Mouse (Mus musculus): ENCODE results near the gene Gm38100. TPM values are rescaled to one million over a fixed set of nuclear protein-coding genes. Genes with fewer than 3 reads are reported as not detected.

Gm38100 gene
- total RNA-seq (2021), result not detected

DNA sequence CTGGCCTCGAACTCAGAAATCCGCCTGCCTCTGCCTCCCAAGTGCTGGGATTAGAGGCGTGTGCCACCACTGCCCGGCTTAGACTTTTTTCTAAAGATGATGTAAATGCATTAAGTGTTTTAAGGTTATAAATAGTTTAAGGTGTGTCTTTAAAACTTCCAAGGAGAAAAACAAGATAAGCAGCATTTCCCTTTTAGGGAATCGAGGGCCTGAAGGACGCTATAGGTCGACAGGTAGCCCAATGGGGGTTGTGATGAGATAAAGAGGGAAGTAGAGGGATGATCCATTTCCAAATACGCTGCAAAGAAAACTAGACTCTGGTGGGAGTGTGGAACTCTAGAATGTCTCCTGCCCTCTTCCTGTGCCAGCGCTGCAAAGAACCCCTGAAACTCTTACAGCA lies at the start of gene Gm38100:
Gene Gm38100 (plus strand): TSS at position 301 of the 400 bp plus-strand sequence.
- intact Hi-C loops (cut with DNase I), result loop anchor here (5.0 to 10.0 kb wide), 3 partner anchors 248 to 885 kb away; partner anchors contain the start of gene Fh1
- no peak for DNase-seq (ENCODE audit: extremely low spot score in 1 of 2, low spot score in 2 of 2)

DNA sequence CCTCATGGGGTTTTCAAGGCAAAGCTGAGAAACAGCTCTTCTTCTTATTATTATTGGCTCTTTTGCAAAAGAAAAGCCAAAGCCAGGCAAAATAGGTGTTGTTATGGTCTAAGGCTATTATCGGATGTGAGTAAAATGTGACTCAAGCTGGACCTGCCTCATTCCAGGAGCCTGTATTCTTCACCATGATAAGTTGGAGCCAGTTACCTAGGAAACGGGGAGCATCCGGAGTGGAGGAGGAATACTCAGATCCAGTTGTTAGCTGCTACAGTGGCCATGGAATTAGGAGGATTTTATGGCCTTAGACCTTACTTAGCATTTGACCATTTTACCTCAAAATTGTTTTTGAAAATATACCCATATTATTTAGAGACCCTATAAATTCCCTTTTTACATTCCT lies 49.4 kb upstream of the Gm38100 start:
- DNase-seq (ENCODE audit: extremely low spot score in 1 of 2, low spot score in 2 of 2), result peak in 1 of 2 experiments; percentile 10

DNA sequence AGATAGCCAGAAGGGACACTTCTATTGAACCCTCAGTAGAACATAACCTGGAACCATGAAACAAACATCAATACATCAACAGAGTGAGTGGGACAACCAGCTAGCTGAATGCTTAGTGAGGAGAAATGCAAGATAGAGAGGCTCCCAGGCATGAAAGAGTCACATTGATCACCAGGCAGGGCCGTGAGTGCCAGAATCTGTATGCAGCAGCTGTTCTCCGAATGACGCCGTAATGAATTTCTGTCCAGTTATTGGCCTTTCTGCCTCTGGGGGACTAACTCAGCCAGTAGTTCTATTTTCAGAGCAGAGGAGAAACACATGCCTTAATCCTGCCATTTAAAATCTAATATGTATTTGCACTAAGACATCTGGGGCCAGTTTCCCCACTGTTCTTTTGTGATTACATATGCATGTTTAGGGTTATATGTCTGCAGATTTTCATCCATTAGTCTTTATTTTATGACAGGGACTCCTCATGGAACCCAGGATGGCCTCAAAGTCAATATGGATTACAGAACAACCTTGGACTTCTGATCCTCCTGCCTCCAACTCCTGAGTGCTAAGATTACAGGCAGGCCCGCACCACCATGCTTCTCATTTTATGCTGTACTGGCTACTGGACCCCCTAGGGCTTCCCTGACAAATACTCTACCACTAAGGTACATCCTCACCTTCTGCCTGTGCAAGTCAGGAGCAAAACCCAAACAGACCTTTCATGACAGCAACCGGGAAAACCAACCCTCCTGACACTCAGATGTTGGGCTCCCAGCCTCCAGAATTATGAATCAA lies 47.9 kb upstream of the Gm38100 start:
- intact Hi-C loops (cut with DNase I), result no loop called here
- DNase-seq (ENCODE audit: extremely low spot score in 1 of 2, low spot score in 2 of 2), result no peak

More for the DNA sequence above, 49.4 kb upstream of the Gm38100 start:
- intact Hi-C loops (cut with DNase I), result no loop called here

DNA sequence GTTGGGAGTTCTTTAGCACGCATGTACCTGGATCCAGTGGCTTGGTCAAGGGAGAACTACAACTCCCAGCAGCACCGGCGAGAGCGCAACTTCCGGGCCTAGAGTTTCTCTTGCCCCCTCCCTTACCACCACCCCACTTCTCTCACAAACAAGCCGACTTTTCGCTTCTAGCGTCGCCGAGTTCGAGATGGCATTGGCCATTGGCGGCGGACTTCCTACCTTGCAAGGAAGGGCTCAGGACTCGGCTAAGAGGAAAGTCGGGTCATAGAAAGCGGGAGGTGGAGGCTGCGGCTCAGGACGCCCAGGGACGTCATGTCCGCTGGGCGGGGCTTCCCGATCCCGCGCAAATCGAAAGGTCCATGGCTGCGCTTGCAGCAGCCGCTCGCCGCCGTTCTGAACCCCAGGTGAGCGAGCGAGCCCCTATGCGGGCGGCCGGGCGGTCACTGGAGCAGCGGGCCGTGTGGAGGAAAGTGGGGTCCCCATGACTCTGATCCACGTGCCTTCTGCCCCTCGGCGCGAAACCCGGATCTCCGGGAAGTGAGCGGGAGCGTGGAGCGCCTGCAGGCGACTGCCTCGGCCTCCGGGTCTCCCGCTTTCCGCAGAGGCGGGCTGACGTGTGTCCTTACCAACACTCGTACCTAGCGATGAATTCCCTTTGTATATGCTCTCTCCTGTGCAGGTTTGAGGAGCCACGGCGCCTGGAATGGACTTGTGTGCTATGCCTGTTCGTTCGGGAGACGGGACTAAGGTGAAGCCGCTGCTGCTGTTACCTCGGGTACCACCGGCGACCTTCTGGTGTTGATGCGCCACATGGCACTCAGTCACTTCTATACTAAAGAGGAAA lies 39.5 kb upstream of the Gm38100 start, which contains the start of gene Exo1:
Gene Exo1 (plus strand): TSS at position 129 of the 844 bp plus-strand sequence.
- peak; percentile 83 to 89 for DNase-seq (ENCODE audit: extremely low spot score in 1 of 2, low spot score in 2 of 2)
- intact Hi-C loops (cut with DNase I), result no loop called here

DNA sequence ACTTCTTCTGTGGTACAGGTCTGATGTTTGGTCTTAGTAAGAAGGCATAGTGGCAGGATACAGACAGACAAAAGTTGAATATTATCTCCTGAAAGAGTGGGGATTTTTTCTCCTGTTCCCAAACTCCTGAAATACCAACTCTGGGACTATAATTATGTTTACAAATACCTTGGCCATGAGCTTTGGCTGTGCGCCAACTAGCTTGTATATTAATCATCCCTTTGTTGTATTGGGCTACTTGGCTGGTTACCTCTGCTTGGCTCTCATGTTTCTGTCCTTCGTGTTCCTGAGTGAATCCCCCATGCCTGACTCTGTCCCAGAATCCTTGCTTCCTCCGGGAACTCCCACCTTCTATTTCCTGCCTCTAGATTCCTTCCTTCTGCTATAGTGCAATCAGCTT lies 36.7 kb upstream of the Gm38100 start:
- intact Hi-C loops (cut with DNase I), result no loop called here
- no peak for DNase-seq (ENCODE audit: extremely low spot score in 1 of 2, low spot score in 2 of 2)

DNA sequence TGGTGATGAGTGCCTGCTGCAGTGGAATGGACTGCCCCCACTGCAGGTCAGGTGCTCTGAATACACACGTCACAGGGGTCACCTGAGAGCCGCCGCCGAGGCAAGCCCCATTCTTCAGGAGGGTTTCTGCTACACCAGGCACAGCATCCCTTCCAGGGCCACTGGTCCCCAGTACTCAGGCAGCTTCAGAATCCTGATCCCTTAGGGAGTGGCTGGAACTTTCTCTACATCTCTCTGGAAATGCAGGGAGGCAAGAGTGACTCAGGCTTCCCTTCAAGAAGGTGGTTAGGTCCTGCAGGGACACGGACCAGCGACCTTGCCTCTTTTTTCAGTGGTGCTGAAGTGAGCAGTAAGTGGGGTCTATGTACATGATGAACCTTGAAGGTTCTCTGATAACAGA lies 26.9 kb upstream of the Gm38100 start:
- DNase-seq (ENCODE audit: extremely low spot score in 1 of 2, low spot score in 2 of 2), result no peak
- intact Hi-C loops (cut with DNase I), result no loop called here

DNA sequence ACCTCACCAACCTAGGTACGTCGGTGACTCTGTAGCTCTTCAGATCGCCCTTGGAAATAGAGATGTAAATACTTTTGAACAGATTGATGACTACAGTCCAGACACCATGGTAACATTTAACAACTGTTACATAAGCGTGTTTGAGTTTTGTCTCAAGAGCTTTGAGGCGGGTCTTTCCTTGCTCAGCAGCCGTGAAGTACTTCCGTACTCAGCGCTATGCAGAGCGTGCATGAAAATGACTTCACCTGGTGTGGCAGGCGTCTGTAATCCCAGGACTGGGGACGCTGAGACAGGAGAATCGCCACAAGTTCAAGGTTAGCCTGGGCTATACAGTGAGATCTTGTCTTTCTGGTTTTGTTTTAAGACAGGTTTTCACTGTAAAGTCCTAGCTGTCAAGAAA lies 26.4 kb upstream of the Gm38100 start:
- intact Hi-C loops (cut with DNase I), result no loop called here
- no peak for DNase-seq (ENCODE audit: extremely low spot score in 1 of 2, low spot score in 2 of 2)

DNA sequence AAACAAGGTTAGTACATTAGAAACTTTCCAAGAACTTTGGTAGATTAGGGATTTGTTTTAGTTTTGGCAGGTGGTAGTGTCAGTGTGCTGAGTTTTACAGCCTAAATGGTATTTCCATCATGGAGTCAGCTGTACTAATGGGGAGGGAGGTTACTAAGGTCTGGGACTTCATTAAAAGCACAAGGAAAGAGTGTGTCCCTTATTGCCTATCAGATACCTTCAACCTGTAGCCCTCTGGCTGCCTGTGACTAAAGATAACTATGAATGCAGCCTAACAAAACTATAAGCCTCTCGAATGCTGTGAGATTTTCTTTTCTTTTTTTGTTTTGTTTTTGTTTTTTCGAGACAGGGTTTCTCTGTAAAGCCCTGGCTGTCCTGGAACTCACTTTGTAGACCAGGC lies 8.9 kb upstream of the Gm38100 start:
- intact Hi-C loops (cut with DNase I), result no loop called here

DNA sequence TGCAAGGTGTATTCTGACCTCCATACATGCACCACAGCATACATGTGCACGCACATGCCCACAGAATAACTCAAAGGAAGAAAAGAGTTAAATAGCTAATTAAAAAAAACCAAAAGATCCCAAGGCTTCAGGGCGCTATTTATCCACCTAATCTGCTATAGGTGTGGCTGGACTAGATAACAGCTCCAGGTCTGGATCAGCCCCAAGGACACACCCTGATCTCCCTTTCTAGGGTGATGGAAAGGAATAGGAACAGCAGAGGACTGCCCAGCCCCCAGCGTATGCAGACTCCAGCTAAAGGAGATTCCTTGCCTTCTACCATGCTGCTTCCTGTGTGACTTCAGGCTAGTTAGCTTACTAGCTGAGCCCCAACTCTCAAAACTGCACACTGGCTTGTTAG lies 8.1 kb upstream of the Gm38100 start:
- intact Hi-C loops (cut with DNase I), result no loop called here
- DNase-seq (ENCODE audit: extremely low spot score in 1 of 2, low spot score in 2 of 2), result no peak

More for the DNA sequence above, 8.9 kb upstream of the Gm38100 start:
- no peak for DNase-seq (ENCODE audit: extremely low spot score in 1 of 2, low spot score in 2 of 2)

DNA sequence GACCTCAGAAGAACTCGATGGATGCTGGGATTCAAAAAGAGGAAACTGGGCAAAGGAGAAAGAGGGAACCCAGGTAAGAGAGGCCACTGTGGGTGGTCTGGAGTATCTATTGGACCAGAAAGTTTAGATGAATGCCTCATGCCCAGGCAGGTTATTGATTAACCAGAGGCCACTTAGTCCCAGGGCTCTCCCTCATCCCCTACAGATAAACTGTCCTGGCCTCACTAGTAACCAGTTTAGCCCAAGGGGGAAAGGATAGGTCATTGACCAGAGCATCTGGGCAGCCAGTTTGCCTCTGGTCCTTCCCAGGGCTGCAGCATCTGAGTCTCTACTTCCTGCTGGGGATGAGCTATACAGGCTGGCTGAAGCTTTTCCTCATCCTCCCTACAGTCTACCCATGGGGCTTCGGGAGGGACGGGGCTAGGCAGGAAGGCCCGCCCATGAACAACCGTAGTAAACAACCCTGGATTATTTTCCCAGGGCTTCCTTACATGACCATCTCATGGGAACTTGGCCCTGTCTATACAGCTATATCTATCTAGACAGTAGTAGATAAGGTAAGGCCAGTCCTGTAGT lies 6.3 kb upstream of the Gm38100 start:
- intact Hi-C loops (cut with DNase I), result no loop called here
- DNase-seq (ENCODE audit: extremely low spot score in 1 of 2, low spot score in 2 of 2), result no peak

DNA sequence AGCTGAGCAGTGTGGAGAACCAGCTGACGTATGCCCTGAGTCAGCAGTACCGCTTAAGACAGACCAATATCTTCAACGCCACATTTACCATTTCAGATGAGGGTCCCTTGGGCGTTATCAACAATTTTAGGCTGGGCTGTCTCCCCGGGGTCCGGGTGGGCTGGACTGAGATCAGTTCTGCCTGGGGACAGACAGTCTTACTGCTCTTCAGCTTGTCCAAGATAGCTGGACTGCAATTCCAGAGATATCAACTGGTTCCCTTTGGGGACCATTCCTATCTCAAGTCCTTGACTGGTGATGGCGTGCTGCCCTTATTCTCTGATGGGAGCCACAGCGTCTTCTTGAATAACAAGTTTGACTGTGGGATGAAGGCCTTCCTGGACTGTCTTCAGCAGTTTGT lies 962 bp downstream of the Gm38100 start:
- no peak for DNase-seq (ENCODE audit: extremely low spot score in 1 of 2, low spot score in 2 of 2)
- intact Hi-C loops (cut with DNase I), result loop anchor here (5.0 to 10.0 kb wide), 3 partner anchors 249 to 886 kb away; partner anchors contain the start of gene Fh1

DNA sequence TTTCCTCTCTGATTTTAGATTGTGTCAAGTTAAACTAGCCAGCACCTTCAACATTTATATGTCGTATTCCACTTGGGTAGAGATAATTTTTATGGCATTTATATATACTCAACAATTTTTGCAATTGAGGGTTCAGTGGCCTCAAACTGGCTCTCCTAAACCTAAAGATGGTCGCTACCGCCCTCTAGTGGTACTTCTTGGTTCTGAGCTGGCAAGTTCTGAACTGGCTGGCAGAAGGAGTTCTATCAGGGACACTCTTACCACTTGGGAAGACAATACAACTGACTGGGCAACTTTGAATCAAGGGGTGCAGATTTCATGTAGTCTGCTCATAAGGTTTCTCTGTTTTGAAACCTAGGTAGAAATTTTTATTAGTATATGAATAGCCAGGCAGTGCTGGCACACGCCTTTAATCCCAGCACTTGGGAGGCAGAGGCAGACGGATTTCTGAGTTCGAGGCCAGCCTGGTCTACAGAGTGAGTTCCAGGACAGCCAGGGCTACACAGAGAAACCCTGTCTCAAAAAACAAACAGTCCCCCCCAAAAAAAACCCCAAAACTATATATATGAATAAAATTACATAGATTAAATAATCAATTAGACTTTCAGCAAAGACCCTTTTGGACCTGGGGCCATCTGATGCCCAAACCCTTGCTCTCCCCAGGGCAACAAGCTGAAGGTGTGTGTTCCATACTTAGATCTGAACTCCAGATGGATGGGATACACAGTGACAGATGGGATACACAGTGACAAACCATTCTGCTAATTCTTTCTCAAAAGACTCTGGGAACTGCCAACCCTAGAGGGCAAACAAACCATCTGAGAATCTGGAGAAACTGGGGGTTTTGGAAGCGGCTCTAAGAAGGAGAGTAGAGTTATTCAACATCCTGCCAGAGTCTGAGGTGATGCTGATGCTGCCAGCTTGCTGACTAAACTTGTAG lies 4.0 kb downstream of the Gm38100 start:
- intact Hi-C loops (cut with DNase I), result loop anchor here (5.0 to 10.0 kb wide), 3 partner anchors 252 to 889 kb away; partner anchors contain the start of gene Fh1
- peak; percentile 71 to 75 for DNase-seq (ENCODE audit: extremely low spot score in 1 of 2, low spot score in 2 of 2)

DNA sequence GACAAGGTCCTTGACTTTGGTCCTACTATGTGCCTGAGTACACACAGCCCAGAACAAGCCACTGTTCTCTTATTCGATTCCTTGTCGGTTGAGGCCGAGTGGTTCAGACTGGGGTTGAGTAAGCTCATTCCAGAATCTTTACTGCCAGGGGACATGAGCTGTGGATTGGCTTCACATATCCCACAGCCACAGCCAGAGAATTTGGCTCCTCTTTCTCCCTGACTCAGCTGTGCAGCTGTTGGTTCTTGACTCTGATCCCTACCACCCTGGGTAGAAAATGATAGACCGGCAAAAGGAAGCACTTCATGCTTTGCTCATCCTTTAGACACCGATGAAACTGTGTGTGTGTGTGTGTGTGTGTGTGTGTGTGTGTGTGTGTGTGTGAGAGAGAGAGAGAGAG lies 11.3 kb downstream of the Gm38100 start:
- intact Hi-C loops (cut with DNase I), result loop anchor here (10.0 kb wide), 1 partner anchor 933 kb away; no protein-coding TSS in a partner anchor
- no peak for DNase-seq (ENCODE audit: extremely low spot score in 1 of 2, low spot score in 2 of 2)

DNA sequence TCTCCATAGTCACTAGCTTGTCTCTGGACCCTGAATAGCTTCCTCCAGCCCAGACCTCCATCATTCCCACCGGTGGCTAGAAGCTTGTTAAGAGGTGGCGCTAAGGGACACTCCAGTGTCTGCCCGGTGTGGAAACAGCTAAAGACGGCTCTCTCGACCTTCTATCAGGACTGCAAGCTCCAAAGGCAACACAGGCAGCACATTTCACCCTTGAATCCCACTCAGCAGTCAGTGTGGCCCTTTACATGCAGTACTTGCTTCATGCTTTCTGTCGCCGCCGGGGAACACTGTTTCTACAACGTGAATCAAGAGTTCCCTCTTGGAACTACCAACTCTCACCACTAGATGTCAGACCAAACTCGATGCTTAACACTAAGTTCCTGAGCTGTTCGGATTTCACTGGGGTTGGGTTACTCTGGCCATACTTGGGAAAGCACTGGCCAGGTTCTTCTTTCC lies 16.2 kb downstream of the Gm38100 start:
- intact Hi-C loops (cut with DNase I), result loop anchor here (2.0 to 10.0 kb wide), 3 partner anchors 286 to 928 kb away; no protein-coding TSS in a partner anchor
- peak; percentile 67 to 83 for DNase-seq (ENCODE audit: extremely low spot score in 1 of 2, low spot score in 2 of 2)

DNA sequence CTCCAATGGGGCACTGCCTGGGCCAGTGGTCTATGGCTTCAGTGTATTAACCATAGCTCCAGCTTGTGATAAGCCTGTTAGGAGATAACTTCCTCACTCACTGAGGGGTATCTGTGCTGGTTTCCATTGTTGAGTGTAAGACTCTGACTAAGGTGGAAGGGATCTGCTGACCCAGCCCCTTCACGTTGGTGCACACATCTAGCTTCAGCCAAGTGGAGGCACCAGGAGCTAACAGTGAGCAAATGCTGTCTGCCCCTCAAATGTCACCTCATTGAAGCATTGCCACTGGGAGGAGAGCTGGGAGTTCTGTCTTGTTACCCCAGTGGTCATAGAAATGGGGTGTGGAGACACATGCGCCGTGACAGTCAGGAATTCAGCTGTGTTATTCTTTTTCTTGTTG lies 18.6 kb downstream of the Gm38100 start:
- no peak for DNase-seq (ENCODE audit: extremely low spot score in 1 of 2, low spot score in 2 of 2)
- intact Hi-C loops (cut with DNase I), result loop anchor here (5.0 to 10.0 kb wide), 2 partner anchors 284 to 926 kb away; no protein-coding TSS in a partner anchor

DNA sequence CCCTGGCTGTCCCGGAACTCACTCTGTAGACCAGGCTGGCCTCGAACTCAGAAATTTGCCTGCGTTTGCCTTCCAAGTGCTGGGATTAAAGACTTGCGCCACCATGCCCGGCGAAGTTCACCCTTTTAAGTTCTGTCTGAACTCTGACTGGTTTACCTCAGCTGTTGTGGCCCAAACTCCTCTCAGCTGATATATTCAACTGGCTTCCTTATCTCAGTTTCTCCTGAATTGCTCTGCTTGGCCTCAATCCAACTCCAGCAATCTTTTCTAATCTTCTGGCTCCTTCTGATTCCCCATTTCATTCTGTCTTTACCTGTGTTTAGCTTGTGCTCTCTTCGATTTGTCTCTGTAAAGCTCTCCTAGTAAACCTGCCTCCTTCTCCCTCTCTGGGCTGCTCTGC lies 23.0 kb downstream of the Gm38100 start:
- intact Hi-C loops (cut with DNase I), result no loop called here
- no peak for DNase-seq (ENCODE audit: extremely low spot score in 1 of 2, low spot score in 2 of 2)

DNA sequence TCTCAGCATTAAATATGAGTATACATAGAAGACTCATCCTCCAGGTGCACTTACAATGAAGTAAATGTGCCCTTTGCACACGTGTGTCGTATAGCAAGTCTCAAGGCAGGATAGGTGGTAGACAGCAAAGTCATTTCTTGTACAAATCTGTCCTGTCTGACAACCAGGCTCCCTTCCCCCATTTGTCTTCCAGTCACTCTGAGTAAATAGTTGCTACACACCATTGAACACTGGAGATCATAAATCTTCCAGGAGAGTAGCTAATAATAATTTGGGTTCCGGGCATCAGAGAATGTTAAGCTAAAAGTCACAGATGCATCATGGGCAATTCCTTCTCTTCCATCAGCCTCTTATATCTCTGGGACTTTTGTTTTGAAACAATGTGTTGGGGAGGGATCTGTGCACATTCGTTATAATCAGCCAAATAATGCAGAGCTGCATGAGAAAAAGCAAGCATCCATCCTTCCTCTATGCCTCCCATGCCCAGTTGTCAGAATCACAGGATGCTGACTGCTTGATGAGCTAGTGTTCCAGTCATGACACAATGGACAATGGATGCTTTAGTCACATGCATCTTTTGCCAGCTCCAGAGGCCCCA lies 26.7 kb downstream of the Gm38100 start:
- intact Hi-C loops (cut with DNase I), result no loop called here
- no peak for DNase-seq (ENCODE audit: extremely low spot score in 1 of 2, low spot score in 2 of 2)

DNA sequence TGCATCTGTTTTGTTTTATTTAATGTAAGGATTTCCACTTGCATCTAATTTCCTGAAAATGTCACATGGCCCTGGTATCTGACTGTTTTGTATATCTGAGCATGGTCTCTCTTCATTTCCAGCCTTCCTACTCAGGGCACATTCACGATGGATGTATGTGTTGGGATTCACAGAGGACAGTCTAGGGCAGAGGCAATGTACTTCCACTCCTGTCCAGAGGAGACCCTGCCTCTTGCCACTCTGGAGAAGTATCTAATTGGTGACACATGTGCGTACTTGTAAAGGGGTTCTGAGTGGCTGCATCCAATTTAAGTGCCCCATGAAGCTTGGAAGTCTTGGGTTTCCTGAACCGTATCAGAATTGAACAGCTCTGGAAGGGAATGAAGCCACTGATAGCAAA lies 30.3 kb downstream of the Gm38100 start:
- intact Hi-C loops (cut with DNase I), result no loop called here
- no peak for DNase-seq (ENCODE audit: extremely low spot score in 1 of 2, low spot score in 2 of 2)

Data from left cerebral cortex, postnatal 10 days (tissue).